Mouse (Mus musculus) spleen, adult 2 months (tissue): Measurements from ENCODE around the gene Hist1h1t.

ENCODE experiments used
- CTCF ChIP-seq: fragments of 200-500 bp; IDR thresholded peaks from 2 replicates; pipeline ENCODE4 v1.5.1; 2011; ENCODE audit warnings: mild to moderate bottlenecking, inconsistent platforms; ENCODE audit not compliant: insufficient read depth, insufficient read length, insufficient replicate concordance; ENCODE audit errors: extremely low read depth
- POLR2A ChIP-seq: fragments of 200-500 bp; IDR thresholded peaks from 2 replicates; pipeline ENCODE4 v1.6.1; 2011; ENCODE audit warnings: low read depth, low read length, inconsistent platforms

DNA sequence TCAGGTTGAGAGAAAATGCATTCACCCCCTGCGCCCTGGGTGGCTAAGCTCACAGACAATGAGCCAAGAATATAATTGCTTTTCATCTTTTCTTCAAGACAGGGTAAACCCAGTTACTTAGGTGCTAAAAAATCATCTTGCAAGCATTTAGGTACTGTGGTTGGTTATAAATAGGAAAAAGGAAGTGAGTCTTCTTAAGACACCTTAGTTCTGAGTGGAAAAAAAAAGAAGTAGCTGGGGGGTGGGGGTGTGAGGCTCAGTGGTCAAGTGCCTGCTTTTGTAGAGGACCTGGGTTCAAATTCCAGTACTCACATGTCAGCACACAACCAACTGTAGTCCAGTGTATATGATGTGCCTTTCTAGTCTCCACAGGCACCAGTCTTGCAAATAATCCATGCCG is 6.7 kb upstream of the Hist1h1t start:
- no peak for TF ChIP-seq POLR2A
- no peak for TF ChIP-seq CTCF
